Mouse (Mus musculus) liver, embryonic 15.5 days (tissue): ENCODE results near the gene Dnase1. TPM values are rescaled to one million over a fixed set of nuclear protein-coding genes. Genes with fewer than 3 reads are reported as not detected.

Experiments used
- ATAC-seq: fragments of 200-750 bp; cut with Nextera tagmentation; 2 replicates; pipeline ENCODE4 v1.8.0; 2017; ENCODE audit warnings: moderate number of reproducible peaks, mild to moderate bottlenecking, moderate library complexity; ENCODE audit not compliant: insufficient read depth
- H3K27ac ChIP-seq: fragments of 300-500 bp; sonication (generic); replicated peaks from 2 replicates; pipeline ENCODE4 v1.5.1; 2015; ENCODE audit warnings: mild to moderate bottlenecking, inconsistent platforms
- H3K27me3 ChIP-seq: fragments of 300-500 bp; sonication (generic); 2 replicates; pipeline ENCODE4 v1.6.1; 2015; ENCODE audit warnings: mild to moderate bottlenecking, inconsistent platforms
- H3K36me3 ChIP-seq: fragments of 300-500 bp; sonication (generic); replicated peaks from 2 replicates; pipeline ENCODE4 v1.6.1; 2015; ENCODE audit warnings: moderate library complexity, mild to moderate bottlenecking, inconsistent platforms
- H3K4me1 ChIP-seq: fragments of 300-500 bp; sonication (generic); replicated peaks from 2 replicates; pipeline ENCODE4 v1.6.1; 2015; ENCODE audit warnings: inconsistent platforms
- H3K4me2 ChIP-seq: fragments of 300-500 bp; sonication (generic); 2 replicates; pipeline ENCODE4 v1.6.1; 2015; ENCODE audit warnings: moderate library complexity, mild to moderate bottlenecking, inconsistent platforms
- H3K4me3 ChIP-seq: fragments of 300-500 bp; sonication (generic); replicated peaks from 2 replicates; pipeline ENCODE4 v1.5.1; 2015; ENCODE audit warnings: mild to moderate bottlenecking, inconsistent platforms
- H3K9ac ChIP-seq: fragments of 300-500 bp; sonication (generic); 2 replicates; pipeline ENCODE4 v1.6.1; 2015; ENCODE audit warnings: moderate library complexity, mild to moderate bottlenecking, inconsistent platforms
- H3K9me3 ChIP-seq: fragments of 300-500 bp; sonication (generic); replicated peaks from 2 replicates; pipeline ENCODE4 v1.6.1; 2016; ENCODE audit warnings: inconsistent platforms
- WGBS: fragments of 180-500 bp; shearing (Covaris S2); methylation state at CpG from one replicate; pipeline ENCODE4 v1.1.7; 2015; ENCODE audit warnings: mixed read lengths; ENCODE audit not compliant: insufficient replicate concordance; 5-methylcytosine and 5-hydroxymethylcytosine counted together
- polyA plus RNA-seq: library from polyadenylated mRNA; unstranded; fragments of >200 nt; fragmentation: Nextera tagmentation; extraction: Ambion mirVana; gene quantifications from 2 replicates; pipeline ENCODE4 v1.2.1, GENCODE M21; 2015

Gene Dnase1
- polyA plus RNA-seq, 1 experiment from 2014 or later: 0.88 TPM

DNA sequence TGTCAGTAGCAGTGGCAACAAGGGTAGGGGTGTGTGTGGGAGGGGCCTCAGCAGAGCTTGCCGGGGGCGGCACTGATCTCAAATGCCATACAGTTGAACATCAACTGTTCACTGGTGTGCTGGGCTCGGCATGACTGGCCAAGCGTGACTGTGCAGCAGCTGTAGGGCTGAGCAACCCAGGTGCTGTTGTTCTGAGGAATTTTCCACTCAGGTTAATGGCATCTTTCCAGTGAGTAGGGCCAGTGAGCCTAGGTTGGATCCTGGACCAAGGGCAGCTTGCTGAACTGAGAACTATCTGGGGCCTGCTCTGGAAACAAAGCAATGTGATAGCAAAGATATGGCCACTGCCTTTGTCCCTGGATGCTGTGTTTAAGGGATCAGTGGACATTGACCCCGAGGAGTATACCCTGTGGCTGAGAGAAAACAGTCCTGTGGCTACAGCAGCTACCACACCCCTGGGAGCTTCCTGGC is 7.3 kb upstream of the Dnase1 start:
- H3K9ac ChIP-seq: no peak overlapping the region
- ATAC-seq: no peak
- no peaks in the 10 kb centered on the region for H3K9me3 ChIP-seq
- no peak overlapping the region for H3K4me2 ChIP-seq
- no peaks in the 10 kb centered on the region for H3K36me3 ChIP-seq
- no peak overlapping the region for H3K27ac ChIP-seq
- H3K27me3 ChIP-seq: no peaks in the 10 kb centered on the region
- WGBS: 61% methylated on average over 5 of the region's 5 CpGs
- H3K4me1 ChIP-seq: peaks cover 35% of the 10 kb centered on the region
- H3K4me3 ChIP-seq: no peak overlapping the region

DNA sequence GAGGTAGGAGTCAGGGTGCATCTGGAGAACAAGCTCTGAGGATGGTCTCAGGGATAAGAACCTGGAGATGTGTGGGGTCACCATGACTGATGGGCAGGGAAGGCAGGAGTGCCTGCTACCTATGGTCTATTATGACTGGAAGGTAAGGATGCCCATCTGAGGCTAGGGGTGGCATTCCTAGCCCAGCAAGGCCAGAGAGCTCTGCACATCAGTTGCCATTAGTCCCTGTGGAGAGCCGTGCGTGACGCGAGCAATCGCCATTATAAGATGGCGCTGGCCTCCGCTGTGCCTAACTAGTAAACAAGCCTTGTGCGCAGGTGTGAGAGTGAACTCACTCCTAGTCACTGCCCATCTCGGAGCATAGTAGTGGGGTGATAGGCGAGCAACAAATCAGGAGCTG is 6.2 kb upstream of the Dnase1 start:
- Histone ChIP-seq H3K4me2 (no peak overlapping the region), H3K27me3 (no peaks in the 10 kb centered on the region), H3K9me3 (no peaks in the 10 kb centered on the region), H3K27ac (no peak overlapping the region), H3K36me3 (no peaks in the 10 kb centered on the region), H3K4me3 (no peak overlapping the region), H3K9ac (no peak overlapping the region), H3K4me1 (peaks cover 42% of the 10 kb centered on the region)
- 89% methylated on average over 10 of the region's 10 CpGs for WGBS
- no peak for ATAC-seq

DNA sequence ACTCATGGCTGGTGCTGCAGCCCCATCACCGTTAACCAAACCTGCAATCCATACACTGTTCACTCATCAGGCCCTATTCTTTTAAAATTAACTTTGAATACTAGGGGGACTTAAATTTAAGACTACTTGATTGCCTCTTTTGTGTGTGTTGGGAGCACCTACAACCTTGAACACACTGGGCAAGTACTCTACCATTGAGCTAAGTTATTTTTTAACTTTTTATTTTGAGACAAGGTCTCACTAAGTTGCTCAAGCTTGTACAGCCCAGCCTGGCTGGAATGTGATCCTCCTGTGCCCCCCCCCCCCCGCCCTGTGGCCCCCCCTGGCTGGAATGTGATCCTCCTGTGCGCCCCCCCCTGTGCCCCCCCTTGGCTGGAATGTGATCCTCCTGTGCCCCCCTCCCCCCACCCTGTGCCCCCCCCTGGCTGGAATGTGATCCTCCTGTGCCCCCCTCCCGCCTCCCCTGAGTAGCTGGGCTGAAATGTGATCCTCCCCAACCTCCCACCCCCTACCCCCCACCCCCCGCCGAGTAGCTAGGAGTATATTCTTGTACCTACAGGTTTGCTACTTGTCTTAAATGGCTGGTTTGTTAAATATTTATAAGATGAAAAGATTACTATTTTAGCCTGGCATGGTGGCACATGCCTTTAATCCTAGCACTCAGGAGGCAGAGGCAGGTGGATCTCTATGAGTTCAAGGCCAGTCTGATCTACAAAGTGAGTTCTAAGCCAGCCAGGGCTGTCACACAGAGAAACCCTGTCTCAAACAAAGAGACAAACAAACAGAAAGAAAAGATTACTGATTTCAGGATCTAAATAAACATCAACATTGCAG is 5.1 kb upstream of the Dnase1 start:
- 59% methylated on average over 5 of the region's 6 CpGs for WGBS
- ATAC-seq: no peak
- Histone ChIP-seq H3K27ac (0 out of 2 replicates have a peak overlapping the region, but pooled peaks have one; percentile 38), H3K4me1 (peaks cover 42% of the 10 kb centered on the region), H3K27me3 (no peaks in the 10 kb centered on the region), H3K4me2 (no peak overlapping the region), H3K4me3 (no peak overlapping the region), H3K9me3 (no peaks in the 10 kb centered on the region), H3K36me3 (no peaks in the 10 kb centered on the region), H3K9ac (no peak overlapping the region)

DNA sequence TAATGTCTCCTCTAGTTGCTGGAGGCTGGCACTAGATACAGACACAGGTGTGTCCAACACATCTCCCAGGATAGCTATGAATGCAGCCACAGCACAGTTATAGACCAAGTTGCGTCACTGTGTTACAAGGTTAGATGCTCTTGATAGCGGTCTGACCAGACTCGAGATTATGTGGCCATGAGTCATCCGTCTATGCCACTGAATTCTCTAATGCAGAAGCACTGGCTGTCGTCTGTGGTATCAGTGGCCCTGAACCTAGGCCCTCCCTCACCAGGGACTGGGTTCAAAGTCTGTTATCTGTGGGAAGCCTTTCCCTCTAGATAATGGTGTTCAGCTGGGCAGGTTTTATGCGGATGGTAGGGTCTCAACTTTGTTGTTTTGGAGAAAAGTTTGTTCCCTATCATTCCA is 4.4 kb upstream of the Dnase1 start:
- Histone ChIP-seq H3K27ac (0 out of 2 replicates have a peak overlapping the region, but pooled peaks have one; percentile 38), H3K4me3 (no peak overlapping the region), H3K4me1 (peaks cover 42% of the 10 kb centered on the region), H3K27me3 (no peaks in the 10 kb centered on the region), H3K36me3 (peaks cover 2% of the 10 kb centered on the region), H3K9ac (no peak overlapping the region), H3K9me3 (no peaks in the 10 kb centered on the region), H3K4me2 (no peak overlapping the region)
- WGBS: 22% methylated on average over 6 of the region's 6 CpGs
- ATAC-seq: peak; percentile 37

DNA sequence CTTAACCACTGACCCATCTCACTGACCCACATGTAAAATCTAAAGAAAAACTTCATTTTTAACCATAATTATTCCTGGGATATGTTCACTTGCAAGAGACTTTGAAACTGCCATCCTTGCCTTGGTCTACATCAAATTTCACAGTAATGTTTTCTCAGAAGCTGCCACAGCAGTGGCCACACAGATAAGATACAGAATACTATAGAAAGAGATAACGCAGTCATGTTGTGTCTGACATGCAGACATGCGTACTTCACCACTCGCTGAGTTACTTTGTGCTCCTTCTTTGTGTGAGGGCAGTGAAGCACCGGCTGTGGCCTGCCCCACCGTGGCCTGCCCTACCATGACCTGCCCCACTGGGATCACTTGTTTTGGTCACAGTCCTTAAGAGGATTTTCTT is 2.8 kb upstream of the Dnase1 start:
- ATAC-seq: peak; percentile 53
- H3K36me3 ChIP-seq: peaks cover 19% of the 10 kb centered on the region
- H3K9me3 ChIP-seq: no peaks in the 10 kb centered on the region
- H3K4me3 ChIP-seq: no peak overlapping the region
- 0 out of 2 replicates have a peak overlapping the region, but pooled peaks have one; percentile 19 for H3K27ac ChIP-seq
- H3K9ac ChIP-seq: no peak overlapping the region
- H3K27me3 ChIP-seq: no peaks in the 10 kb centered on the region
- peak overlapping the region; percentile 23 for H3K4me2 ChIP-seq
- 19% methylated on average over 5 of the region's 5 CpGs for WGBS
- H3K4me1 ChIP-seq: peaks cover 42% of the 10 kb centered on the region

DNA sequence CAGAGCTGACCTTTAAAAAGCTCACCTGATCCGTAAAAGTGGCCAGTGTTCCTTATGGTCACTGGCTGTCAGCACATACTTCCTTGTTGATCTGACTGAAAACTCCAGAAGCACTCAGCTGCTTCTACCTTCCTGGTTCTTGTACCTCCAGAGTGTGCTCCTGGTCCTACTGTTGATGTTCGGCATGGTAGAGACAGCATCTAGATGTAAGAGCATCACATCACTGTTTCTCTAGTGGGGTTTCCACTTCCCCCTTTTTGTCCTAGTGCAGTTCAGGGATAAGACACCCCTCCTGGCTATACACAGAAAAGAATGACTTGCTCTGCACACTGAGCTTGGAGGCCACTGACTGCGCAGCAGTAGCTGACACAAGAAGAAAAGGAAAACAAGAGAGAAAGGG is 2.3 kb upstream of the Dnase1 start:
- no peak overlapping the region for H3K4me2 ChIP-seq
- no peaks in the 10 kb centered on the region for H3K9me3 ChIP-seq
- peaks cover 40% of the 10 kb centered on the region for H3K4me1 ChIP-seq
- H3K9ac ChIP-seq: no peak overlapping the region
- 72% methylated on average over 3 of the region's 3 CpGs for WGBS
- H3K27ac ChIP-seq: no peak overlapping the region
- no peak overlapping the region for H3K4me3 ChIP-seq
- no peak for ATAC-seq
- H3K36me3 ChIP-seq: peaks cover 24% of the 10 kb centered on the region
- H3K27me3 ChIP-seq: no peaks in the 10 kb centered on the region

DNA sequence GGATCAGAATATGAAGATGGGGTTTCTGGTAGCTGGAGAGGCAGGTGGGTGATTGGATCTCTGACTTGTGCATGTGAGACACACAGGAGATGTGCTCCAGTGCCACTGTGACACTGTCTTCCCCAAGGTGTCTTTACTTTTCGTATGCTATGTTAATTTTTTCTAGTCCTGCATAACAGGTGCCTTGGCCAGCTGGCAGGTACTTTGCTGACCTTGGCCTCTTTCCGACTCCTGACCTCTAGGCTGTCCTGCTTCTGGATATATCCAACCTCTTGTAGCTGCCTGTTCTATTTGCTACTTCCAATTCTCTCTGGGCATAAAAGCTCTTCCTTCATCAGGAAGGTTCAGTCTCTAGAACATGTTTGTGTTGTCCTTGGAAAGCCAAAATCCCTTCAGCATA is 1.2 kb upstream of the Dnase1 start:
- WGBS: 81% methylated on average over 2 of the region's 2 CpGs

DNA sequence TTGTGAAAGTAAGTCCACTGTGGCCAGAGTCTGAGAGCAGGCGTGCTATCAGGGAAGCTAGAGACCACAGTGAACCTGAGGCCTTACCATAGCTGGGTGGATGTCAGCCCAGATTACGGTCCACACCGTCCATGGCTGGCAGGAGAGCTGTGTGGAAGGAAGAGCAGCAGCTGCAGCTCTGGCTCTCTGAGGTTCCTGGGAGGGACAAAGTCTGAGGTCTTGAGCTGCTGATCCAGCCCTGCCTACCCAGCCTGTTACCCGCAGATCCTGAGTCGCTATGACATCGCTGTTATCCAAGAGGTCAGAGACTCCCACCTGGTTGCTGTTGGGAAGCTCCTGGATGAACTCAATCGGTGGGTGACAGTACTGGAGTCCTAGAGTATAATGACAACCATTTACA is 948 bp downstream of the Dnase1 start:
- Histone ChIP-seq H3K27ac (no peak overlapping the region), H3K36me3 (peaks cover 47% of the 10 kb centered on the region)

More for the DNA sequence above, 1.2 kb upstream of the Dnase1 start:
- no peak for ATAC-seq
- no peak overlapping the region for H3K4me3 ChIP-seq
- H3K9ac ChIP-seq: no peak overlapping the region
- no peak overlapping the region for H3K4me2 ChIP-seq
- H3K27me3 ChIP-seq: no peaks in the 10 kb centered on the region
- H3K9me3 ChIP-seq: no peaks in the 10 kb centered on the region
- no peak overlapping the region for H3K27ac ChIP-seq
- peaks cover 35% of the 10 kb centered on the region for H3K36me3 ChIP-seq
- H3K4me1 ChIP-seq: peaks cover 32% of the 10 kb centered on the region

DNA sequence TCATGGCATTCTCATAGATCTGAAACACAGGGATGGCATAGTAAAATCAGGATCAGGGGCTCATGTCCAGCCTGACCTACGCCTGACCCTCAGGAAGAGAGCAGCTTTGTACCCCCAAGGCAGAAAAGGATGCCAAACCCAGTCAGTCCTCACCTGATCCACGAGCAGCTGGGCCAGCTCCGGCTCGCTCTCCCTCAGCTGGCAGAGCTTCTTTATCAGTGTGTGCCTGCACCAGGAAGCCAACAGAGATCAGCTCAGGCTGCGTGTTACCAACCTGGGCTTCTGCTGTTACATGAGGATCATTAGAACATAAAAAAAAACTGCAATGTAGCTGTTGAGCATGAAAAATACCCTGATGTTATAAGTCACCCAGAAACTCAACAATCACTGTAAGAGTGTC is 3.5 kb downstream of the Dnase1 start:
- no peaks in the 10 kb centered on the region for H3K4me1 ChIP-seq
- no peaks in the 10 kb centered on the region for H3K27me3 ChIP-seq
- H3K9ac ChIP-seq: no peak overlapping the region
- no peaks in the 10 kb centered on the region for H3K9me3 ChIP-seq
- ATAC-seq: no peak
- H3K27ac ChIP-seq: no peak overlapping the region
- peaks cover 68% of the 10 kb centered on the region for H3K36me3 ChIP-seq
- H3K4me3 ChIP-seq: no peak overlapping the region
- no peak overlapping the region for H3K4me2 ChIP-seq
- WGBS: 72% methylated on average over 5 of the region's 5 CpGs

More for the DNA sequence above, 948 bp downstream of the Dnase1 start:
- Histone ChIP-seq H3K4me1 (peaks cover 24% of the 10 kb centered on the region), H3K9me3 (no peaks in the 10 kb centered on the region), H3K4me2 (no peak overlapping the region), H3K4me3 (no peak overlapping the region), H3K9ac (no peak overlapping the region), H3K27me3 (no peaks in the 10 kb centered on the region)
- WGBS: 80% methylated on average over 7 of the region's 7 CpGs
- ATAC-seq: no peak

DNA sequence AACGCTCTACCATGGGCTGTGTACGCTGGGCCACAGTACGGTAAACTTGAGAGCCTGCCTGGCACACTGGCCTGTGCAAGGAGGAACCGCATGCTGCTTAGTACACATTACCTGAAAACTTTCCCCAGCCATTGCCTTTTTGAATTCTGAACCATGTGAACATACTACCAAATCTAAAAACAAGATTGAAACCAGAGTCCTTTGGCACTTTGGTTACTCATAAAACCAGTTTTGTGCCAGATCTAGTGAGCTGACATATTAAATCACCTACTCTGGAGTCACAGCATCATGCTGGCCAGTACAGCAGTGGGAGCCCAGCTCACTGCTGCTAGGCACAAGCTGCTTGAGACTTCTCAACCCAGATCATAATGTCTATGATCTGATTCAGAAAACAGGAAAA is 4.9 kb downstream of the Dnase1 start:
- WGBS: 86% methylated on average over 4 of the region's 4 CpGs
- Histone ChIP-seq H3K27me3 (no peaks in the 10 kb centered on the region), H3K36me3 (peaks cover 83% of the 10 kb centered on the region), H3K27ac (no peak overlapping the region), H3K4me3 (no peak overlapping the region), H3K9me3 (no peaks in the 10 kb centered on the region), H3K9ac (no peak overlapping the region), H3K4me2 (no peak overlapping the region), H3K4me1 (no peaks in the 10 kb centered on the region)
- ATAC-seq: no peak

DNA sequence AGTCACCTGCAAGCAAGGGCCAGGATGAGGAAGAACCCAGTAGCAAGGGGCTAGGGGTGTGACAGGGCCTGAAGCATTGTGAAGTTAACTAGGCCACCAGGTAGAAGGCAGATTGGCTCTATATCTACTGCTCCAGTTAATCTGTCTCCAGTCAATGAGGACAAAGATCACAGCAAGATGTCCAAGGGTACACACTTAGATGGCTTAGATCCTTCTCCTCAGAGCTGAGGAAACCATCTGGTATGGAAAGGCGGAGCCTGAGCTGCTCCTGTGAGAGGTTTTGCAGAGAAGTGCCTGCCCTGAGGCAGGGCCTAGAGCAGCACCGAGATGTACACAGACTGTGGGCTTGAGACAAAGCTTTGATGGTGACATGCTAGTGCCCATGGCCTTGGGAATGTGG is 7.4 kb downstream of the Dnase1 start:
- H3K36me3 ChIP-seq: peaks cover 88% of the 10 kb centered on the region
- no peaks in the 10 kb centered on the region for H3K9me3 ChIP-seq
- H3K4me3 ChIP-seq: no peak overlapping the region
- no peak overlapping the region for H3K9ac ChIP-seq
- no peak overlapping the region for H3K27ac ChIP-seq
- H3K4me1 ChIP-seq: no peaks in the 10 kb centered on the region
- no peak overlapping the region for H3K4me2 ChIP-seq
- H3K27me3 ChIP-seq: no peaks in the 10 kb centered on the region
- 88% methylated on average over 2 of the region's 2 CpGs for WGBS
- no peak for ATAC-seq
